Mouse (Mus musculus): ENCODE results near the gene Ghrl.

Gene Ghrl

DNA sequence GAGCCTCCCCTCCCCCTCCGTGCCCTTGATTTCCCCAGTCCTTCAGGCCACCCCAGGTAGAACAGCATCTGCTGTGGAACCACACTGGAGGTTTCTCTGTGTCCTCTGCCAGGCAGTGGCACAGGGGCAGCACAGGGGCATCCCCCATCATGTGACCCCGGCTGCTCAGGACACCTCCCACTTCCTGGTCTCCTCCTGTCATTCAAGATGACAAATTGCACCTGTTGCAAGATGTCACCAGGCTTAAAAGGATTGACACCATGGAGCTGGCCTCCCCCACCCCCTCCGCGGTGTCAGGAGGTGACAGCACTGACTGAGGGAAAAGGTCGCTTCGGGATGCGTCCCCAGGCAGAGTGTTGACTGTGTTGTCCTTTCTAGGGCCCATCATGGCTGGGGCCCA is 49.9 kb downstream of the Ghrl start:
- no peak for DNase-seq (ENCODE audit: extremely low spot score, low read depth, low spot score)

DNA sequence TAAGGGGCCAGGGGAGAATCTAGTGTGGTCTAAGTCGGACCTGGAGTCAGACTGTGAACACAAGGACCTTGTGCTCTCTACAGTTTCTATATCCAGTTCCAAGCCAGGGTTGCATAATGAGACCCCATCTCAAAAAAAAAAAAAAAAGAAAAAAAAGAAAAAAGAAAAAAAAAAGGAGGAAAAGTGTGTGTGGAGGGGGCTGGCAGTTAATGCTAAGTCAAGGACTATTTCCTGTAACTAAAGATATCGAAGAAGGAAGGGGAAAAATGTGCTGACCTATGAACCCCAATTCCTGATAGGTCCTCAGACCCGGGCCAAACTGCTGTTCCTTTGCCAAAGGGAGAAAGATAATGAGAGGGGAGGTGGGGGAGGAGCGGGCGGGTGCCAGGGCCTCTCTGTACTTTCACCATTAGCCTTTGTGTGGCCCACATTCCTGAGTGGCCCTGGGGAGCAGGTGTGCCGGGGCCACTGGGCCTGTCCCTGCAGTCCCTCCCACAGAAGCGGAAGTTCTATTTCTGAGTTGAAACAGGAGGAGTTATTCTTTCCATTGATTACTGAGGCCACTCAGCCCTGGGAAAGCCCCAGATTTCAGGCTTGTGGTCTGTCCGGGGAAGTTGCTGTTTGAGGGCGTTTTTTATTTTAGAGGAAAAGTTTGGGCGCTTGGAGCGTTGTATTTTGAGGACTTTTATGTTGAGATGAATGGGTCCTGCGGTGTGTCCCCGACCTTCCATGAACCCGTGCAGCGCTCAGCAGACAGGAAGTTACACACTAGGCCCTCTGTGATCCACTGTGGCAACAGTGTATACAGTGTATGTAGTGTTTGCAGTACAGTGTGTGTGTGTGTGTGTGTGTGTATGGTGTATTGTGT is 51.2 kb downstream of the Ghrl start:
- DNase-seq (ENCODE audit: extremely low spot score, low read depth, low spot score) = no peak

DNA sequence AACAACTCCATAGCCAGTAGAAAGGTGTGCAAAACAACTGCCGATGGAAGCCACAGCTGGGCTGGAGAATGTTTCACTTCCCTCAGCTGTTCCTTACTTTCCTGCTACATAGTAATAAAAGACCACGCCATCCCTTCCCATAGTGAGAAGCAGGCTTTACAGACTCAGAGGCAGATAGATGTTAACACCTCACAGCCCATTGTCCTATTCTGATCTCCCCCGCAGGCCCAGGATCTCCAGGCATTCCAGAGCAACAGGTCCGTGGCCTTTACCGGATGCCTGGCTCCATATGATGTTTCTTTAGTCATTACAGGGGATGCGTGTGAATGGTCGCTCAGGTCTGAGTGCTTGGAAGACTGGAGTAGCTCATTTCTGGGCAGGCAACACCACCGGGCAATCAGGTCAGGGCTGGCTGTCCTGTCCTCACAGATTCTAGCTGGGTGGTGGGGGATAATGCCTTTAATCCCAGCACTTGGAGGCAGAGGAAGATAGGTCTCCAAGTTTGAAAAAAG is 52.0 kb downstream of the Ghrl start:
- no peak for DNase-seq (ENCODE audit: extremely low spot score, low read depth, low spot score)
